Mouse (Mus musculus) liver, embryonic 11.5 days (tissue): ENCODE results near the gene Pkm. TPM values are rescaled to one million over a fixed set of nuclear protein-coding genes. Genes with fewer than 3 reads are reported as not detected.

Experiments
- ATAC-seq: fragments of 200-750 bp; cut with Nextera tagmentation; replicated peaks from 2 replicates; pipeline ENCODE4 v1.8.0; 2017; ENCODE audit warnings: moderate number of reproducible peaks, mild to moderate bottlenecking, moderate TSS enrichment, moderate library complexity; ENCODE audit not compliant: low FRiP score
- DNase-seq: peaks from one replicate; pipeline ENCODE4 v3.0.0-alpha.2; 2017; ENCODE audit warnings: low spot score
- H3K27ac ChIP-seq: fragments of 300-500 bp; sonication (generic); 2 replicates; pipeline ENCODE4 v1.5.1; 2014; ENCODE audit warnings: mild to moderate bottlenecking, low read depth, low read length, control low read depth
- H3K27me3 ChIP-seq: fragments of 300-500 bp; sonication (generic); replicated peaks from 2 replicates; pipeline ENCODE4 v1.6.1; 2014; ENCODE audit warnings: low read length, mixed read lengths; ENCODE audit not compliant: control insufficient read depth, insufficient read depth
- H3K36me3 ChIP-seq: fragments of 300-500 bp; sonication (generic); 2 replicates; pipeline ENCODE4 v1.6.1; 2014; ENCODE audit warnings: mild to moderate bottlenecking, low read length, moderate library complexity, mixed read lengths; ENCODE audit not compliant: control insufficient read depth, insufficient read depth
- H3K4me1 ChIP-seq: fragments of 300-500 bp; sonication (generic); replicated peaks from 2 replicates; pipeline ENCODE4 v1.6.1; 2014; ENCODE audit warnings: low read length, mixed read lengths; ENCODE audit not compliant: control insufficient read depth, insufficient read depth
- H3K4me2 ChIP-seq: fragments of 300-500 bp; sonication (generic); 2 replicates; pipeline ENCODE4 v1.6.1; 2014; ENCODE audit warnings: mild to moderate bottlenecking, control low read depth, moderate library complexity
- H3K4me3 ChIP-seq: fragments of 300-500 bp; sonication (generic); 2 replicates; pipeline ENCODE4 v1.5.1; 2014; ENCODE audit warnings: low read depth, low read length, control low read depth
- H3K9ac ChIP-seq: fragments of 300-500 bp; sonication (generic); 2 replicates; pipeline ENCODE4 v1.6.1; 2014; ENCODE audit warnings: low read depth, low read length, control low read depth
- H3K9me3 ChIP-seq: fragments of 300-500 bp; sonication (generic); 2 replicates; pipeline ENCODE4 v1.6.1; 2016; ENCODE audit warnings: low read length, inconsistent platforms, mixed read lengths; ENCODE audit not compliant: control insufficient read depth
- WGBS: fragments of 180-500 bp; shearing (Covaris S2); extraction: QIAGEN DNeasy Blood & Tissue Kit; methylation state at CpG from one replicate; pipeline ENCODE4 v1.1.7; 2014; 5-methylcytosine and 5-hydroxymethylcytosine counted together
- polyA plus RNA-seq: library from polyadenylated mRNA; unstranded; fragments of >200 nt; fragmentation: Nextera tagmentation; extraction: Ambion mirVana; gene quantifications from 2 replicates; pipeline ENCODE4 v1.2.1, GENCODE M21; 2014

Pkm gene
- 1,209 and 1,320 TPM in 2 replicates for polyA plus RNA-seq

GRCm38 (mm10) chr9:59655958-59656634 is at the start of gene Pkm:
Gene Pkm, plus strand, starts transcription at chr9:59656368.
- H3K9me3 ChIP-seq, result no peaks in the 10 kb centered on the region
- peaks cover 42% of the 10 kb centered on the region for H3K4me1 ChIP-seq
- WGBS, result under 1% methylated on average over 46 of the region's 46 CpGs
- no peaks in the 10 kb centered on the region for H3K27me3 ChIP-seq
- peak within 1 kb of the TSS; percentile 97 for H3K27ac ChIP-seq
- peak within 1 kb of the TSS; percentile 83 for H3K4me3 ChIP-seq
- H3K4me2 ChIP-seq, result peak within 1 kb of the TSS; percentile 85
- peak within 1 kb of the TSS; percentile 87 for H3K9ac ChIP-seq
- peaks cover 5% of the 10 kb centered on the region; the same call in 1 of the 2 replicates for H3K36me3 ChIP-seq
- DNase-seq (peak; percentile 94), ATAC-seq (peak; percentile 82)

GRCm38 (mm10) chr9:59610950-59611349 is 45.2 kb upstream of the Pkm start:
- Histone ChIP-seq H3K4me2 (no peak overlapping the region), H3K36me3 (no peaks in the 10 kb centered on the region), H3K4me1 (no peaks in the 10 kb centered on the region), H3K4me3 (no peak overlapping the region), H3K27me3 (no peaks in the 10 kb centered on the region; the same call in 1 of the 2 replicates), H3K9me3 (no peaks in the 10 kb centered on the region), H3K27ac (no peak overlapping the region), H3K9ac (no peak overlapping the region)
- 85% methylated on average over 2 of the region's 2 CpGs for WGBS
- no peak for ATAC-seq
- no peak for DNase-seq

- Histone ChIP-seq H3K27ac (no peak overlapping the region), H3K27me3 (no peaks in the 10 kb centered on the region), H3K4me2 (no peak overlapping the region), H3K9me3 (no peaks in the 10 kb centered on the region), H3K9ac (no peak overlapping the region), H3K4me1 (peaks cover 4% of the 10 kb centered on the region; the same call in 1 of the 2 replicates), H3K4me3 (no peak overlapping the region), H3K36me3 (no peaks in the 10 kb centered on the region)
- 89% methylated on average over 2 of the region's 2 CpGs for WGBS
- ATAC-seq (no peak), DNase-seq (no peak)
Observed at GRCm38 (mm10) chr9:59615797-59616196, 40.4 kb upstream of the Pkm start.

- Histone ChIP-seq H3K36me3 (no peaks in the 10 kb centered on the region), H3K4me1 (peaks cover 4% of the 10 kb centered on the region; the same call in 1 of the 2 replicates), H3K4me3 (peak within 1 kb of the TSS; percentile 90), H3K4me2 (peak within 1 kb of the TSS; percentile 83), H3K9ac (peak within 1 kb of the TSS; percentile 84), H3K27me3 (no peaks in the 10 kb centered on the region), H3K27ac (peak within 1 kb of the TSS; percentile 77), H3K9me3 (no peaks in the 10 kb centered on the region)
- ATAC-seq (peak; percentile 100), DNase-seq (peak; percentile 98)
- WGBS, result 1% methylated on average over 36 of the region's 36 CpGs
Observed at GRCm38 (mm10) chr9:59616622-59617306, 39.4 kb upstream of the Pkm start, which contains the start of gene Parp6. Gene Parp6, plus strand, starts transcription at chr9:59617284.

GRCm38 (mm10) chr9:59617307-59617973 is 38.7 kb upstream of the Pkm start:
- no peaks in the 10 kb centered on the region for H3K9me3 ChIP-seq
- peak overlapping the region; percentile 77 for H3K27ac ChIP-seq
- no peaks in the 10 kb centered on the region for H3K27me3 ChIP-seq
- peak overlapping the region; percentile 84 for H3K9ac ChIP-seq
- peak overlapping the region; percentile 90 for H3K4me3 ChIP-seq
- under 1% methylated on average over 58 of the region's 58 CpGs for WGBS
- ATAC-seq, result no peak; the same call in 1 of the 2 replicates
- H3K4me1 ChIP-seq, result peaks cover 4% of the 10 kb centered on the region; the same call in 1 of the 2 replicates
- H3K4me2 ChIP-seq, result peak overlapping the region; percentile 83
- DNase-seq, result no peak
- H3K36me3 ChIP-seq, result no peaks in the 10 kb centered on the region

DNA sequence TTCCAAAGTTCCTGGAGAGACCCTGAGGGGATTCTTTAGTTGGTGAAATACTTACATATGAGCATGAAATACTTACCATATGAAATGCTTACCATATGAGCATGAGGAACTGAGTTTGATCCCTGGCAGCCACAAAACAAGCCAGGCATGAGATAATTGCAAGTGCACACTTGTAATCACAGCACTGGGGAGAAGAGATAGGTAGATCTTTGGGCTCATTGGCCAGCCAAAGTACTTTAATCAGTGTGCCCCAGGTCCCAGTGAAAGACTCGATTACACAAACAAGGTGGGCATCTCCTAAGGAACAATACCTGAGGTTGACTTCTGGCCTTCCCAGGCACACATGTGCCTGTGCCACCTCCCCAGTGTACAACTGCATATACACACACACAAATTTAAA is 17.8 kb upstream of the Pkm start:
- DNase-seq, result no peak
- Histone ChIP-seq H3K27me3 (no peaks in the 10 kb centered on the region), H3K4me1 (peaks cover 3% of the 10 kb centered on the region; the same call in 1 of the 2 replicates), H3K4me3 (no peak overlapping the region), H3K36me3 (peaks cover 7% of the 10 kb centered on the region), H3K9me3 (no peaks in the 10 kb centered on the region), H3K27ac (no peak overlapping the region), H3K9ac (no peak overlapping the region), H3K4me2 (no peak overlapping the region)
- peak; percentile 47; the same call in 1 of the 2 replicates for ATAC-seq
- WGBS, result 56% methylated on average over 1 of the region's 1 CpGs

- H3K9me3 ChIP-seq, result no peaks in the 10 kb centered on the region
- no peak overlapping the region for H3K4me2 ChIP-seq
- H3K27me3 ChIP-seq, result no peaks in the 10 kb centered on the region
- H3K27ac ChIP-seq, result no peak overlapping the region
- peaks cover 3% of the 10 kb centered on the region; the same call in 1 of the 2 replicates for H3K4me1 ChIP-seq
- no peak for ATAC-seq
- WGBS, result 93% methylated on average over 4 of the region's 4 CpGs
- peaks cover 4% of the 10 kb centered on the region for H3K36me3 ChIP-seq
- no peak overlapping the region for H3K4me3 ChIP-seq
- DNase-seq, result no peak
- no peak overlapping the region for H3K9ac ChIP-seq
Observed at GRCm38 (mm10) chr9:59639936-59640335, 16.2 kb upstream of the Pkm start.

DNA sequence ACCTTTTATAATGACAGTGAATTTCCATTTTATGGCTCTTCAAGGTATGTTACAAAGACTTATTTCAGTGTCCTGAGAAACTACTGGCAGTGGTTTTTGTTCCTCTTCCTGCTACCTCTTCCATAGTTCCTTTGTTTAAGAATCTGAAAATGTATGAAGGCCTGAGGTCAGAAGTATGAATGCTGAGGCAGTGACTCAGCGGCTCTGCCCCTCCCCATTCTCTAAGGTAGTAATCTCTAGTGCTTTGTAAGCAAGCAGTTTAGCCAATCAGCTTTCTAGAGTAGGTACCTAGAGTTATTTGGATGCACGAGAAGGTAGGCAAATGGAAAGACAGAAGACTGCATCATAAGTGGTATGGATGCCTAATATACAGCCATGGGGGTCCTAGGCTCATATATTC is 14.8 kb upstream of the Pkm start:
- Histone ChIP-seq H3K27ac (no peak overlapping the region), H3K4me1 (peaks cover 3% of the 10 kb centered on the region; the same call in 1 of the 2 replicates), H3K27me3 (no peaks in the 10 kb centered on the region), H3K9me3 (no peaks in the 10 kb centered on the region), H3K9ac (no peak overlapping the region), H3K4me3 (no peak overlapping the region), H3K36me3 (peaks cover 4% of the 10 kb centered on the region), H3K4me2 (no peak overlapping the region)
- ATAC-seq (no peak), DNase-seq (no peak)
- WGBS, result 81% methylated on average over 2 of the region's 2 CpGs
